ENCODE assay signal across 8 mouse cellular contexts in the genomic region with DNA sequence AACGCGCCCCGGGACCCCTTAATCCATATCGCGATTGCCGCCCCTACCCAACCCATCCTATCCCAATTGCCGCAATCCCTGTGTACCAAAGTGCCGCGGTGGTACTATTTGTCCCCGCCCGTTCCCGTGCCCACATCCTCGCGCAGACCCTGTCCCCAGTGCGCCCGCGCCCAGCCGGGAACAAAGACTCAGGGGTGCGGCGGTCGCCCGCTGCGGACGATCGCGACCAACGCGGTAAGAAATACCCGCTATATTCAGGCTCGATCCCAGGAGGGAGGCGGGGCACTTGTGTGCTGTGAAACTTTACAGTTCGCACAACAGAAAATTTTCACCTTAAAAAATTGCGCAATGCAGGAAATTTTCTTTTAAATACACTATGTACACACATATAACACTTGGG. TPM values are rescaled to one million over a fixed set of nuclear protein-coding genes. Genes with fewer than 3 reads are reported as not detected.
DNase-seq lines count a peak whose midpoint lies in the region; ATAC-seq and TF ChIP-seq lines count a peak whose summit lies in the region.

No protein-coding gene starts in this region.

- DNase-seq in liver, adult 2 months (ENCODE audit: extremely low read depth, low read depth, low spot score): no peak
- no peak for DNase-seq in liver
- DNase-seq in right cerebral cortex, postnatal 10 days (ENCODE audit: low spot score in 2 of 2): no peak
- no peak for DNase-seq in frontal cortex, adult 2 months (ENCODE audit: extremely low spot score in 1 of 2, low spot score in 1 of 2)

- H3K4me2 ChIP-seq in embryonic facial prominence, embryonic 13.5 days: peak overlapping the region; percentile 68
- H3K4me2 ChIP-seq in intestine, postnatal 0 days (replicated peaks; ENCODE audit: low read depth): peak overlapping the region; percentile 66
- peak overlapping the region; percentile 63 for H3K4me2 ChIP-seq in neural tube, embryonic 15.5 days

- H3K4me3 ChIP-seq in liver, adult 2 months (ENCODE audit: insufficient read depth, low read depth, low read length): peak overlapping the region; percentile 13; the same call in 1 of the 2 replicates
- H3K4me3 ChIP-seq in embryonic facial prominence, embryonic 13.5 days: peak overlapping the region; percentile 54
- H3K4me3 ChIP-seq in intestine, postnatal 0 days (ENCODE audit: low read depth, low read length): peak overlapping the region; percentile 34
- peak overlapping the region; percentile 49 for H3K4me3 ChIP-seq in neural tube, embryonic 15.5 days (replicated peaks)

- H3K36me3 ChIP-seq in liver, adult 2 months (ENCODE audit: control insufficient read depth, insufficient read depth, low read length): no peaks in the 10 kb centered on the region
- H3K36me3 ChIP-seq in embryonic facial prominence, embryonic 13.5 days: peaks cover 82% of the 10 kb centered on the region
- peaks cover 18% of the 10 kb centered on the region; the same call in 1 of the 2 replicates for H3K36me3 ChIP-seq in intestine, postnatal 0 days (ENCODE audit: control insufficient read depth, insufficient read depth)
- peaks cover 55% of the 10 kb centered on the region for H3K36me3 ChIP-seq in neural tube, embryonic 15.5 days

- peaks cover 48% of the 10 kb centered on the region for H3K79me2 ChIP-seq in liver, adult 2 months (ENCODE audit: control insufficient read depth, insufficient read depth, low read length)

- peaks cover 10% of the 10 kb centered on the region for H3K4me1 ChIP-seq in liver, adult 2 months (ENCODE audit: control insufficient read depth, insufficient read depth, low read length)
- H3K4me1 ChIP-seq in embryonic facial prominence, embryonic 13.5 days: peaks cover 63% of the 10 kb centered on the region
- H3K4me1 ChIP-seq in intestine, postnatal 0 days (replicated peaks; ENCODE audit: control insufficient read depth, insufficient read depth, low read length): no peaks in the 10 kb centered on the region
- H3K4me1 ChIP-seq in neural tube, embryonic 15.5 days: peaks cover 59% of the 10 kb centered on the region

- peaks cover 55% of the 10 kb centered on the region for H3K9me3 ChIP-seq in embryonic facial prominence, embryonic 13.5 days
- peaks cover 8% of the 10 kb centered on the region; the same call in 1 of the 2 replicates for H3K9me3 ChIP-seq in intestine, postnatal 0 days (ENCODE audit: control insufficient read depth)
- H3K9me3 ChIP-seq in neural tube, embryonic 15.5 days (replicated peaks): peaks cover 7% of the 10 kb centered on the region

- H3K27ac ChIP-seq in liver, adult 2 months (replicated peaks; ENCODE audit: insufficient read depth, low read depth, low read length): no peak overlapping the region
- peak overlapping the region; percentile 76 for H3K27ac ChIP-seq in embryonic facial prominence, embryonic 13.5 days
- no peak overlapping the region for H3K27ac ChIP-seq in intestine, postnatal 0 days (ENCODE audit: low read depth, low read length)
- H3K27ac ChIP-seq in neural tube, embryonic 15.5 days (replicated peaks): peak overlapping the region; percentile 87

- WGBS in liver, adult 2 months: 60% methylated on average over 33 of the region's 33 CpGs
- 51% methylated on average over 33 of the region's 33 CpGs for WGBS in embryonic facial prominence, embryonic 13.5 days
- WGBS in intestine, postnatal 0 days: 48% methylated on average over 33 of the region's 33 CpGs
- 56% methylated on average over 33 of the region's 33 CpGs for WGBS in neural tube, embryonic 15.5 days

- no peak for TF ChIP-seq CTCF in liver, adult 2 months (IDR thresholded peaks at IDR 0.05; ENCODE audit: low read depth, low read length)
- no peak for TF ChIP-seq CTCF in intestine, postnatal 0 days (IDR thresholded peaks at IDR 0.05; ENCODE audit: low read depth)

- ATAC-seq in embryonic facial prominence, embryonic 13.5 days (ENCODE audit: insufficient number of reproducible peaks, insufficient read depth, low FRiP score, low TSS enrichment, low read depth): no peak
- ATAC-seq in intestine, postnatal 0 days: no peak
- ATAC-seq in neural tube, embryonic 15.5 days (ENCODE audit: low FRiP score): peak; percentile 22
- ATAC-seq in inflammation-experienced regulatory T-cells, adult 6 months: no peak

- TF ChIP-seq POLR2A in liver, adult 2 months (IDR thresholded peaks at IDR 0.05; ENCODE audit: extremely low read depth, insufficient read depth, low read length): no peak

- no peak overlapping the region for H3K9ac ChIP-seq in liver, adult 2 months (ENCODE audit: low read depth, low read length)
- peak overlapping the region; percentile 76 for H3K9ac ChIP-seq in embryonic facial prominence, embryonic 13.5 days
- no peak overlapping the region for H3K9ac ChIP-seq in intestine, postnatal 0 days (ENCODE audit: low read depth, low read length)
- peak overlapping the region; percentile 59 for H3K9ac ChIP-seq in neural tube, embryonic 15.5 days (replicated peaks)

- H3K27me3 ChIP-seq in liver, adult 2 months (ENCODE audit: control insufficient read depth, insufficient read depth, low read length): no peaks in the 10 kb centered on the region
- H3K27me3 ChIP-seq in embryonic facial prominence, embryonic 13.5 days: no peaks in the 10 kb centered on the region
- no peaks in the 10 kb centered on the region for H3K27me3 ChIP-seq in intestine, postnatal 0 days (replicated peaks; ENCODE audit: control insufficient read depth, insufficient read depth, low read length)
- H3K27me3 ChIP-seq in neural tube, embryonic 15.5 days (replicated peaks): no peaks in the 10 kb centered on the region

RNA-seq across cellular contexts. Expression of a gene that starts 0.4 kb away (rescaled TPM):
- 0.34 TPM in 1 of 2 replicates, not detected in the other for total RNA-seq in liver, adult 2 months (2014; rRNA removed)
- polyA plus RNA-seq in liver, adult 2 months (2012; rRNA removed): 0.24 TPM in 1 of 2 replicates, not detected in the other
- polyA plus RNA-seq in embryonic facial prominence, embryonic 13.5 days (2015; fragmentation: Nextera tagmentation; extraction: Ambion mirVana): 732 and 923 TPM in 2 replicates
- polyA plus RNA-seq in intestine, postnatal 0 days (2015; fragmentation: Nextera tagmentation; extraction: Ambion mirVana): 98.2 and 111 TPM in 2 replicates
- polyA plus RNA-seq in neural tube, embryonic 15.5 days (2015; fragmentation: Nextera tagmentation; extraction: Ambion mirVana): 3,438 and 4,597 TPM in 2 replicates
- polyA plus RNA-seq in inflammation-experienced regulatory T-cells, adult 6 months (2017; shearing (Covaris generic)): under 1 TPM in 1 of 3 experiments, not detected in 2; 0.67 TPM
- polyA plus RNA-seq in frontal cortex, adult 2 months (2012; rRNA removed): 370 and 428 TPM in 2 replicates

RNA-seq across cellular contexts. Expression of a gene that starts 10.8 kb away (rescaled TPM):
- total RNA-seq in liver, adult 2 months (2014; rRNA removed): 14.1 and 16.3 TPM in 2 replicates
- polyA plus RNA-seq in liver, adult 2 months (2012; rRNA removed): 33.1 and 37.9 TPM in 2 replicates
- polyA plus RNA-seq in embryonic facial prominence, embryonic 13.5 days (2015; fragmentation: Nextera tagmentation; extraction: Ambion mirVana): 66.7 and 68.7 TPM in 2 replicates
- polyA plus RNA-seq in intestine, postnatal 0 days (2015; fragmentation: Nextera tagmentation; extraction: Ambion mirVana): 29.7 and 31.5 TPM in 2 replicates
- polyA plus RNA-seq in neural tube, embryonic 15.5 days (2015; fragmentation: Nextera tagmentation; extraction: Ambion mirVana): 201 and 225 TPM in 2 replicates
- polyA plus RNA-seq in inflammation-experienced regulatory T-cells, adult 6 months (2017; shearing (Covaris generic)): 10 to 100 TPM; 13.9 to 21.2 (median 15.1) TPM
- polyA plus RNA-seq in frontal cortex, adult 2 months (2012; rRNA removed): 107 and 113 TPM in 2 replicates

Comparison
In these comparisons a context has a peak if more than half of its experiments do, and no peak if none do; other contexts are left out.
1. H3K27ac ChIP-seq: peak in embryonic facial prominence, embryonic 13.5 days (single experiment) and neural tube, embryonic 15.5 days (single experiment); none in liver, adult 2 months (single experiment) and intestine, postnatal 0 days (single experiment).
2. H3K9ac ChIP-seq: peak in embryonic facial prominence, embryonic 13.5 days (single experiment) and neural tube, embryonic 15.5 days (single experiment); none in liver, adult 2 months (single experiment) and intestine, postnatal 0 days (single experiment).
3. RNA of a gene that starts 0.4 kb away (polyA plus RNA-seq): 3,438 to 4,597 TPM in neural tube, embryonic 15.5 days, 732 to 923 TPM in embryonic facial prominence, embryonic 13.5 days, 370 to 428 TPM in frontal cortex, adult 2 months and 98.2 to 111 TPM in intestine, postnatal 0 days; 0.67 TPM in inflammation-experienced regulatory T-cells, adult 6 months and 0.24 TPM in liver, adult 2 months; every median in the first group is over 10 times any median in the second.
4. Peak in every context shown above with its lines, with median percentiles within 50 percentile points of each other: H3K4me3 ChIP-seq and H3K4me2 ChIP-seq.